Mouse (Mus musculus): Measurements from ENCODE around the gene Ralgps2.

DNA sequence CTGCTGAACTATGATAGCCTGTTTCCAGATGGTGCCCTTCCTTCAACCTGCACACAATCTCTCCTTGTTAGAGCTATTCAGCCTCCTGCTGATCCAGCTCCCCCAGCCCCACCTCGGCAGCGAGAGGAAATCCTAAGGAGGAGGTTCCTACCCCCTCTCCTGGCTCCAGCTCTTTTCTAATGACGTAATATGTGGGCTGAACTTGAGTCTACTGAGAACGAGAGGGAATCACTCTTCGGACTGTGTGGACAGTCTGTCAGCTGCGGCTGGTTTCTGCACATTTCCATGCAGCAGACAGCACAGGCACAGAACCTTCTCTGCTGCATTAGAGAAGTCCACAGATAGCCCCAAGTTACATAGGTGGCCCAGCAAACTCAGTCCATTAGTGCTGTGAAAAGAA lies 100.7 kb downstream of the Ralgps2 start:
- TF ChIP-seq CTCF (IDR thresholded peaks at IDR 0.05; ENCODE audit: control insufficient read depth, insufficient read depth, insufficient replicate concordance, low read depth, low read length) (no peak), POLR2A (IDR thresholded peaks at IDR 0.05; ENCODE audit: control insufficient read depth, low read depth, low read length) (no peak)
